Mouse (Mus musculus): ENCODE measurements at regions not wholly inside any gene's neighbourhood (a gene's known extent, or its start where the extent isn't known, plus 50 kb on each side); places are given as distances from the start of the nearest gene placed in this dataset.

- H3K9me3 ChIP-seq (ENCODE audit: control insufficient read depth): no peaks in the 10 kb centered on the region
- WGBS: 24% methylated on average over 6 of the region's 6 CpGs
- no peak for TF ChIP-seq CTCF (IDR thresholded peaks at IDR 0.05; ENCODE audit: low read depth)
- no peak overlapping the region for H3K9ac ChIP-seq (ENCODE audit: low read depth, low read length)
- no peaks in the 10 kb centered on the region for H3K36me3 ChIP-seq (ENCODE audit: control insufficient read depth, insufficient read depth)
- peak; percentile 53; the same call in 1 of the 2 replicates for ATAC-seq
- H3K27ac ChIP-seq (ENCODE audit: low read depth, low read length): no peak overlapping the region
- H3K4me2 ChIP-seq (replicated peaks; ENCODE audit: low read depth): no peak overlapping the region
- no peak overlapping the region for H3K4me3 ChIP-seq (ENCODE audit: low read depth, low read length)
- H3K4me1 ChIP-seq (replicated peaks; ENCODE audit: control insufficient read depth, insufficient read depth, low read length): no peaks in the 10 kb centered on the region
- no peaks in the 10 kb centered on the region for H3K27me3 ChIP-seq (replicated peaks; ENCODE audit: control insufficient read depth, insufficient read depth, low read length)
Observed at GRCm38 (mm10) chr13:31309083-31309621, 246.8 kb upstream of the Foxq1 start.

DNA sequence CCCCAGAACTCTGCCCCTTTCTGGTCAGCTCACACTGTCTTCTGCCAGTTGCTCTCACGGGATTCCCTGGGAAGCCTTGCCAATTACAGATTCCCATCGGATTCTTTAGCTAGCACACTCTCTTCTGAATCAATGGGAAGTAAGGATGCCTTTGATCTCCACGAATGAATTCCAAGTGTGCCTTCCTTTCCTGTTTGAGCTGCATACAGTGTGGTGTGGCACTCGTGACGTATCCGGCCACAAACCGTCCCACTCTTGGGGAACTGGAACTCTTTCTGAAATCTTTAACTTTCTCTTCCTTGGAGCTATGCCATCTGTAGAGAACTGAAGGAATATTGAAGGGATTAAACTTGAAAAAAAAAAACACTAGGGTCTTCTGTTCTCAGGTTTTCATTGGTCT is 243.2 kb upstream of the Foxq1 start:
- no peaks in the 10 kb centered on the region for H3K27me3 ChIP-seq (replicated peaks; ENCODE audit: control insufficient read depth, insufficient read depth, low read length)
- H3K27ac ChIP-seq (ENCODE audit: low read depth, low read length): no peak overlapping the region
- no peak overlapping the region for H3K9ac ChIP-seq (ENCODE audit: low read depth, low read length)
- no peak for TF ChIP-seq CTCF (IDR thresholded peaks at IDR 0.05; ENCODE audit: low read depth)
- WGBS: 60% methylated on average over 7 of the region's 7 CpGs
- ATAC-seq: no peak
- H3K4me3 ChIP-seq (ENCODE audit: low read depth, low read length): no peak overlapping the region
- no peak overlapping the region for H3K4me2 ChIP-seq (replicated peaks; ENCODE audit: low read depth)
- H3K36me3 ChIP-seq (ENCODE audit: control insufficient read depth, insufficient read depth): no peaks in the 10 kb centered on the region
- H3K9me3 ChIP-seq (ENCODE audit: control insufficient read depth): no peaks in the 10 kb centered on the region
- H3K4me1 ChIP-seq (replicated peaks; ENCODE audit: control insufficient read depth, insufficient read depth, low read length): 0 out of 2 replicates have a peak, but pooled peaks cover 3% of the 10 kb centered on the region

- H3K27me3 ChIP-seq (replicated peaks; ENCODE audit: control insufficient read depth, insufficient read depth, low read length): no peaks in the 10 kb centered on the region
- H3K27ac ChIP-seq (ENCODE audit: low read depth, low read length): no peak overlapping the region
- no peaks in the 10 kb centered on the region for H3K36me3 ChIP-seq (ENCODE audit: control insufficient read depth, insufficient read depth)
- ATAC-seq: no peak
- H3K4me3 ChIP-seq (ENCODE audit: low read depth, low read length): no peak overlapping the region
- TF ChIP-seq CTCF (IDR thresholded peaks at IDR 0.05; ENCODE audit: low read depth): no peak
- 0 out of 2 replicates have a peak, but pooled peaks cover 3% of the 10 kb centered on the region for H3K4me1 ChIP-seq (replicated peaks; ENCODE audit: control insufficient read depth, insufficient read depth, low read length)
- WGBS: 66% methylated on average over 5 of the region's 5 CpGs
- H3K9me3 ChIP-seq (ENCODE audit: control insufficient read depth): no peaks in the 10 kb centered on the region
- no peak overlapping the region for H3K4me2 ChIP-seq (replicated peaks; ENCODE audit: low read depth)
- H3K9ac ChIP-seq (ENCODE audit: low read depth, low read length): no peak overlapping the region
Observed at GRCm38 (mm10) chr13:31313821-31314220, 242.1 kb upstream of the Foxq1 start.

- WGBS: 36% methylated on average over 8 of the region's 8 CpGs
- TF ChIP-seq CTCF (IDR thresholded peaks at IDR 0.05; ENCODE audit: low read depth): no peak
- Histone ChIP-seq H3K27ac (ENCODE audit: low read depth, low read length) (no peak overlapping the region), H3K4me3 (ENCODE audit: low read depth, low read length) (no peak overlapping the region), H3K36me3 (ENCODE audit: control insufficient read depth, insufficient read depth) (no peaks in the 10 kb centered on the region), H3K4me1 (replicated peaks; ENCODE audit: control insufficient read depth, insufficient read depth, low read length) (0 out of 2 replicates have a peak, but pooled peaks cover 3% of the 10 kb centered on the region), H3K27me3 (replicated peaks; ENCODE audit: control insufficient read depth, insufficient read depth, low read length) (peaks cover 9% of the 10 kb centered on the region; the same call in 1 of the 2 replicates), H3K9me3 (ENCODE audit: control insufficient read depth) (no peaks in the 10 kb centered on the region), H3K9ac (ENCODE audit: low read depth, low read length) (no peak overlapping the region), H3K4me2 (replicated peaks; ENCODE audit: low read depth) (no peak overlapping the region)
- peak; percentile 95 for ATAC-seq
Observed at GRCm38 (mm10) chr13:31317066-31317465, 238.9 kb upstream of the Foxq1 start.

DNA sequence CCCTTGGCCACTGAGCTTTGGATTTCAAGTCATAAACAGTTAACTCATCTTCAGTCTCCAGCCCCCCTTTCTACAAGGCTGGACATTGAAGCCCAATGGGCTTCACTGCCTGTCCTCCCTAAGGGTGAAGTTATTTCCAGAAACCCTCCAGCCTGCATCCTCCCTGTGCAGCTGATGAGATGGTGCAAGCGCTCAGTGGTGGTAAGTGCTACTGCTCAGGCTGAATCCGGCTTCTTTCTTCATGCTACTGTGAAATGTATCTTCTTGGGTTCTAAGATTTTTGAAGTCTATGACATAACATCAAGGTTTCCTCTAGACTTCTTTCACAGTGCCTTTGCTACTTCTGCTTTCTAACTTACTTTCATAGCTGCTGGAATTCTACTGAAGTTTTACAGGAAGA is 237.9 kb upstream of the Foxq1 start:
- H3K27me3 ChIP-seq (replicated peaks; ENCODE audit: control insufficient read depth, insufficient read depth, low read length): peaks cover 12% of the 10 kb centered on the region; the same call in 1 of the 2 replicates
- H3K9ac ChIP-seq (ENCODE audit: low read depth, low read length): no peak overlapping the region
- no peak overlapping the region for H3K27ac ChIP-seq (ENCODE audit: low read depth, low read length)
- no peak overlapping the region for H3K4me3 ChIP-seq (ENCODE audit: low read depth, low read length)
- H3K9me3 ChIP-seq (ENCODE audit: control insufficient read depth): no peaks in the 10 kb centered on the region
- ATAC-seq: no peak
- H3K4me1 ChIP-seq (replicated peaks; ENCODE audit: control insufficient read depth, insufficient read depth, low read length): 0 out of 2 replicates have a peak, but pooled peaks cover 3% of the 10 kb centered on the region
- no peak for TF ChIP-seq CTCF (IDR thresholded peaks at IDR 0.05; ENCODE audit: low read depth)
- no peak overlapping the region for H3K4me2 ChIP-seq (replicated peaks; ENCODE audit: low read depth)
- H3K36me3 ChIP-seq (ENCODE audit: control insufficient read depth, insufficient read depth): no peaks in the 10 kb centered on the region
- 96% methylated on average over 2 of the region's 2 CpGs for WGBS

DNA sequence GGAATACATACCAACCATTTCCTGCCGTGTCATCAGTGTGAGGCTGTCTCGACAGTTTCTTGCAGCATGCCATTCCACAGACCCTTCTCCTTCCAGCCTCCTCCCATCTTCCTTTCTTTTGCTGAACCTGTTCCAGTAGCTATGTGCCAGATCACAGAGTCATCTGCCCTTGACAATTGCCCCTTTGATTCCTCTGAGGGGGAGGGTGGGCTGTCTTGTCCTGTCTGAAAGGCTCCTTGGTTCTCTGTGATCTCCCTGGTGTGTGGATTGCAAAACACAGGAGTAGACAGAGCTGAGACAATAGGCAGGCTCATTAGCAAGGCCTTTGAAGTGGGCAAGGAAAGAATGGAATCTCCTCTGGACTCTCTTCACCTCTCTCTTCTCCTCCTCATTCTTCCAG is 234.5 kb upstream of the Foxq1 start:
- H3K9ac ChIP-seq (ENCODE audit: low read depth, low read length): no peak overlapping the region
- no peaks in the 10 kb centered on the region for H3K36me3 ChIP-seq (ENCODE audit: control insufficient read depth, insufficient read depth)
- ATAC-seq: no peak
- no peak overlapping the region for H3K27ac ChIP-seq (ENCODE audit: low read depth, low read length)
- peaks cover 15% of the 10 kb centered on the region; the same call in 1 of the 2 replicates for H3K27me3 ChIP-seq (replicated peaks; ENCODE audit: control insufficient read depth, insufficient read depth, low read length)
- no peak overlapping the region for H3K4me3 ChIP-seq (ENCODE audit: low read depth, low read length)
- H3K4me2 ChIP-seq (replicated peaks; ENCODE audit: low read depth): no peak overlapping the region
- H3K9me3 ChIP-seq (ENCODE audit: control insufficient read depth): no peaks in the 10 kb centered on the region
- WGBS: 71% methylated on average over 2 of the region's 2 CpGs
- no peak for TF ChIP-seq CTCF (IDR thresholded peaks at IDR 0.05; ENCODE audit: low read depth)
- H3K4me1 ChIP-seq (replicated peaks; ENCODE audit: control insufficient read depth, insufficient read depth, low read length): 0 out of 2 replicates have a peak, but pooled peaks cover 7% of the 10 kb centered on the region

Data from intestine, postnatal 0 days (tissue).